Mouse (Mus musculus) spleen, adult 12 weeks (tissue): ENCODE measurements around the gene Dcdc2b.

Experiments
- DNase-seq: peaks from one replicate; pipeline ENCODE4 v3.0.0; 2022; ENCODE audit warnings: low spot score

The Dcdc2b gene

DNA sequence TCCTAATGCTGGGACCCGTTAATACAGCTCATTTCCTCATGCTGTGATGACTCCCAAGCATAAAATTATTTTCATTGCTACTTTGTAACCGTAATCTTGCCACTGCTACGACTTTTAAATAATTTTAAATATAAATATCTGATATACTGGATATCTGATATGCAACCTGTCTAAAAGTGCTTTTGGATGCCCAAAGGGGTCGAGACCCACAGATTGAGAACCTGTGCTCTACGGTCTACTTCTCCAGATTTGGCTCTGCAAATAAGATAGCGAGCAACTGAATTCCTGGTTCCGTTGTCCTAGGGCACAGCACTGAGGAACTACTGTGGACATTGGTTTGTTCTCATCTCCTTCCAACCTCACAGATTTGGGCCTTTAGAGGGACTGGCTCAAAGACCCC is 36.4 kb downstream of the Dcdc2b start:
- DNase-seq: no peak

DNA sequence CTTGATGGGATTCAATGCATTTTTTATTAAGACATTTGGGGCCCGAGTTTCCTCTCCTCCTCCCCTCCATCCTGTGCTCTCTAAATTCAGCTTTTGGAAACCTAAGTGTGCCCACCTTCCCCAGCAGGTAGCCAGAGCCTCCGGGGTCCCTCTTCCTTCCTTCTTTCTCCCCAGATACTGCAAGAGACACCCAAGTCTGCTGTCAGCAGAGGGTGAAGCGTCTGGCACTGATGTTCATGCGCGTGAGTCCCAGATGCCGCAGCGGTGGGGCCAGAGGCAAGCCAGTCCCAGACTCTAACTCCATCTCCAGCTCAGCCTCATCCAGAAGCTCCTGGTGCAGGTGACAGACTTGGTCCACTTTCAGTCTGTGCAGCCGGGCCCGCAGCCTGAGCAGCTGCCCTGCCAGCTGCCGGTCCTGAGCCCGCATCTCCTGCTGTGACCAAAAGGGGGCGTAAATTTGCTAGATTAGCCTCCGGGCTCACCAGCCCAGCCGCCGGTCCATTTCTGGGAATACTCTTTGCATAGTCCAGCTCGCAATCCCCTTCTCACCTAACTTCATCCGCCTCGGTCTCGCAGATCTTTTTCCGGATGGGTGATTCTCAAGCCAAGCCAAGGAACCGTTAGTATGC is 37.1 kb downstream of the Dcdc2b start:
- DNase-seq: peak; percentile 45

DNA sequence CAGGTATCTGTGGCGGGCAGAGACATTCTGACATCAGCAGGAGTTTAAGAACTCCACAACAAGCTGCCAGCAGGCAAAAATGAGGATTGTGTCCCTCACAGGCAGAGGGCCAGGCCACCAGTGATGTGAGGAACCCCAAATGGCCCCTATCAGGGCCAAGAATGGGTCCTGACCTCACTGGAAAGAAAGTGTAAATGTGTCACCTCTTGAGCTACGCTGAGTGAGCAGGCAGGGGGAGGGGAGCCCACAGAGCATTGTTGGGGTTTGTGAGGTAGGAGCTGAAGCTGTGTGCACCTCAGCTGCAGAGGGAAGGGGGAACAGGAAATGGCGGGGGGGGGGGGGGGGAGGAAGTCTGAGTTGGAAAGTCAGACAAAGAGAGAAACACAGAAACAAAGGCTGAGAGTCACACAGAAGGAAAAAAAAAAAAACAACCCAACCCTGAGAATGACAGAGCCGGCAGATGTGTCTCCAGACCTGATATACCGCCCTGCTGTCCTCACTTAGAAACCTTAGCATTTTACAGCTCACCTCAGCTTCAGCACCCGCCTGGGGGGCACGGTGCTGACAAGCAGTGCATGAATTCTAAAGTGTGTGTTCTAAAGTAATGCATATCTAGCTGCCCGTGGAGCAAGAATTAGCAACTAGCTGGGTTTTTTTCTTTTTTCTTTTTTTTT is 38.7 kb downstream of the Dcdc2b start:
- DNase-seq: peak; percentile 75

DNA sequence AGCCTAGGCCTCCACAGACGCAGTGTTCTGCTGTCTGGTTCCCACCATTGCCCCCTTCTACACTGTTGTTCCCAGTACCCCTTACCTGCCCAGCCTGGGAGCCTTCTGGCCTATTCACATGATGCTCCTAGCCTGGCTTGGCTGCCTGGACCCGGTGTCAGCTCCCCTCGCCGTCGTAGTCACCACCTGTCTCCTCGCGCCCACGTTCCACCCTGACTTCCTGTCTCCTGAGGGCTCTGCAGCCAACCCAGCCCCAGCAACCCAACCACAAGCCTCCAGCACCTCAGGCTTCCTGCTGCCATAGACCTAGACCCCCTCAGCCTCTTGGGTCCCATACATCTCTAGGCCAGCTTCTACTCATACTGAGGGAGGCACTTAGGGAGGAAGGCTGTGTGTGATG is 40.6 kb downstream of the Dcdc2b start, which contains the start of gene Lck:
Gene Lck, minus strand, starts transcription at position 212 of the 400 bp plus-strand sequence.
- DNase-seq: peak; percentile 23

DNA sequence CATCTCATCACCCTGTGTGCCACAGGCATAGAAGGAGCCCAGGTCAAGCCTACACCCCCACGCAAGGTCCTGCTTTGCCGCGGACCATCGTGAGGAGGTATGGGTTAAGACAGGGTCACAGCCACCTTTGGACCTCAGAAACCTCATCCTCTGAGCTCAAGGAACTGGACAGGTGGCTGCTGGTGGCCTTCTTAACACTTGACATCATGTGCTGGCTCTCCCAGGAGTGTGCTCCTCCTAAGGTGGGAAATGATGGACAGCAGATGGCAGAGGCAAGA is 41.0 kb downstream of the Dcdc2b start:
- DNase-seq: no peak

DNA sequence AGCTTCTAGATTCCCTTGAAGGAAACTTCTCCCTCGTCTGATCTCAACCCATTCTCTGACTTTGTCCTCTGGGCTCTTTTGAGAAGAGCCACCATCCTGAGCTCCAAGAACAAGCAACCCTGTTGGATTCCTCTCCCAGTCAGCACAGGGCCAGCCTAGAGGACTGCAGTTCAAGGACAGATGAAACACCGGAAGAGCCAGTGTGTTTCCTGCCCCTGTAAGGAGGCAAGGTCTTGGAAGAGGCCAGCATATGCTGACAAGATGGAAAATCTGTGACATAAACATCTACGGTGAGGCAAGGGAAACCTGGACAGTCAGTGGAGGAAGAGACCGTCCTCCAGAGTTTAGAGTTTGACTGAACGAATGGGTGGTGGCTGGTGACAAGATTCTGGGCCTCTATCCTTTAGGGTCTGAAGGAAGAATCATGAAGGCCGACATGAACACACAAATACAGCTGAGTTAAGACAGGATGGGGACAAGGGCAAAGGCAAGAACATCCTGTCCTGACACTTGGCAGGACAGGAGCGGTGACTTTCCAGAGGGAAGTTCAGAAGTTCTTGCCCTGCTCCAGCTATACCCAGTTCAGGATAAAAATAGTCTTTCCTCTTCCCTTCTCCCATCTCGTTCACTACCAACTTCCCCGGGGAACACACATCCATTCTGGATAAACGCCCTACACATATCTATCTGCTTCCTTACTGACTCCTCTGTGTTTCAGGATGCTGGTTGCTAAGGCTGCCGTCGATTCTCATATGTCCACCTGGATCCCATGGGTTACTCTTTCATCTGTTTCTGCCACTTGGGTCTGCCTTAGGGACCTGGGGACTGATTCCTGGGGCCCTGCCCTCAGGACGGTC is 41.6 kb downstream of the Dcdc2b start:
- DNase-seq: no peak

DNA sequence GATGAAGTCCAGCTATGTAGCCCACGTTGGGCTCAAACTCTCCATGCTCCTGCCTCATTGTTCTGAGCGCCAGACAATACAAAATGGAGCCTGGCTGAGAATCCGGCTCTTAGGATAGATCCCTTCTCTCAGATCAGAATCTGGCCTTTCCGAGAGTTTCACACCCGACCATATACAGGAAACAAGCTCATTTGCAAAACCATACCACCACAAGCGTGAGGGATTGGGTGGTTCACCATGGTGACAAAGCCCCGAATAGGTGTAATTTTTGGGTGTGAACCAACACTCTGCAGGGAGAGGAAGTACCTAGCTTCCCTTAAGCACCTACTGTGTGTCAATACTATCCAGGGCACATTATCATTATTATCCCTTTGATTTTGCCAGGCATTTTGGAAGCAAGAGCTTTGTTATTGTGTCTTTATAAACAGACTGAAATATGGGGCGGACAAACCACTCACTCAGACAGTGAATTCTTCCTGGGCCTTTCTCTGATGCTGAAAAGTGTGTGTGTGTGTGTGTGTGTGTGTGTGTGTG is 42.4 kb downstream of the Dcdc2b start:
- DNase-seq: no peak

DNA sequence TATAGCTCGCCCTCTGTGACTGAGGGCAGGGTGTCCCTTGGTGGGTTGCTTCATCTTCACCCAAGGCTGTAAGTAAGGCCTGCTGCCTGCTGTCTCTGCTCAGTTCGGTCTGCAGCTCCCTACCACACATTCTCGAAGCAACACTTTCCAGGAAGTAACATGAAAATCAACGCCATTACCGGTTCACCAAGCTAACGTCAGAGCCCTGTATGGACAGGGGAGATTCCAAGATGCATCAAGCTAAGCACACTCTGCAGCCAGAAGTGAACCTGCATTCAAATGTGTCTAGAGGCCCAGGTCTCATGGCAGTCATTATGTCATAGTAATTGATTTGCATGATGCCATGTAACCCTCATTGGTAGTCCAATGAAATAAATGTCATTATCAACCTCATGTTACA is 44.0 kb downstream of the Dcdc2b start:
- DNase-seq: no peak

DNA sequence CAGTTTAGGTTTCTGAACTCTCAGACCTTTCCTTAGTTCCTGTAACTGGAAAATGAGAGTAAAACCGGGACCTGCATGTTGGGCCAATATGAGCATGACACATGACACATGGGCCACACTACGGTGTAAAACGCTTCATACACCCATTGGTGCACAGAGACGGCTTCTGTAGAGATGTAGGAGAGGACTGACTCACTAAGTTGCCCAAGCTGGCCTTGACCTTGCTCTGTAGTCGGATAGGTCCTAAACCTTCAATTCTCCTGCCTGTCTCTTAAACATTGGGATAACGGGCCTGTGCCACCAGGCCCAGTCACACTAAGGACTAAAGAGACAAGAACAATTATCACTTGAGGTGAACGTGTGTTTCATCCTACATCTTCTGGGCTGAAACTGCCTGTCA is 45.7 kb downstream of the Dcdc2b start:
- DNase-seq: no peak

DNA sequence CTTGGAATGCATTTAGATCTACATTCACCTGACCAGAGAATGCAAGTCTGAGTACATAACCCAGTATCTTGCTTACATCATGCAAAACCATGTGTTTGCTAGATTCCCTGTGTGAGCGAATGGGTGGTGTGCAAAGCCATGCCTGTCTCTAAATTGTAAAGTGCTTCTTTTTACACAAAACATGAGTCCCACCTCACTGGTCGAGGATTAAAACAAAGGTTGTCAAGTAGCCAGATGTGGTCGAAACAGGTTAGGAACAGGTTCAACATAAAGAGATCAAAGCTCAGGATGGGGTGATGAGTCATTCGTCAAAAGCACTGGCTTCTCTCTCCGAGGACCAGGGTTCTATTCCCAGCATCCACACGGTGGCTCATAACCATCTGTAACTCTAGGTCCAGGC is 48.9 kb downstream of the Dcdc2b start:
- no peak for DNase-seq

DNA sequence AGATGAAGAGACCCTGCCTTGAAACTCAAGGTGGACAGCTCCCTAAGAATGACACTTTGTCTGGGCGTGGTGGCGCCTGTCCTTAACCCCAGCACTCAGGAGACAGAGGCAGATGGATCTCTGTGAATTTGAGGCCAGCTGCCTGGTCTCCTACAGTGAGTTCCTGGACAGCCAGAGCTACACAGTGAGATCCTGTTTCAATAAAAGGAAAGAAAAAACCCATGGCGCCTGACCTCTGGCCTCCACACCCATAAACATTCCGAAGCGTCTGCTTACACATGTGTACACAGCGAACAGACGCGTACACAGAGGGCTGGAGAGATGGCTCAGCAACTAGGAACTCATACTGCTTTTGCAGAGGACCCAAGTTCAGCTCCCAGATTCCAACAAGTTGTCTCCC is 50.3 kb downstream of the Dcdc2b start:
- DNase-seq: no peak

DNA sequence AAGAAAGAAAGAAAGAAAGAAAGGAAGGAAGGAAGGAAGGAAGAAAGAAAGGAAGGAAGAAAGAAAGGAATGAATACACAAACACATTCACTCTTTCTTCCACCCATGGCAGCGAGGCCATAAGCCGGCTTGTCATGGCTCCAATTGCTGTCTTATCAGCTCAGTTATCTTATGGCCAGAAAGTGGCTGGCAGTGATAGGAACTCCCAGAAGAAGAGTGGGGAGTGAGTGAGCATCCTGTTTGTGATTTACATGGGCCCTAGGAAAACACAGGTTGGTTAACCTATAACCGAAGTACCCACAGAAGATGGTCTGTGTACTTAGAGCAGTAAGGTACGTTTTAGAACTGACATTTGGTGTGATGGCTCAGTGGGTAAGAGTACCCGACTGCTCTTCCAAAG is 52.9 kb downstream of the Dcdc2b start:
- no peak for DNase-seq
